Mouse (Mus musculus) Patski (cell line): ENCODE results near the gene Aldh1l1. TPM values are rescaled to one million over a fixed set of nuclear protein-coding genes. Genes with fewer than 3 reads are reported as not detected.
"Not testable (repeated sequence)": the region's sequence is repeated elsewhere in the genome, so short reads cannot be mapped to it uniquely, and the experiment has no call there.

Source experiments
- ATAC-seq: fragments of 100-300 bp; one replicate; pipeline ENCODE4 v1.8.0; 2021
- CTCF ChIA-PET: fragments of 350-600 bp; sonication (Branson Sonifier 250); formaldehyde crosslinking; loops from one replicate; lab custom pipeline; 2022; ENCODE audit warnings: inconsistent platforms; lab: Charles Lee
- POLR2A ChIA-PET: fragments of 350-600 bp; sonication (Branson Sonifier 250); formaldehyde crosslinking; loops from one replicate; lab custom pipeline; 2022; ENCODE audit warnings: antibody characterized with exemption, inconsistent platforms; lab: Charles Lee
- DNase-seq: peaks from one replicate; pipeline ENCODE4 v3.0.0-alpha.2; 2011; ENCODE audit warnings: low read depth, low spot score
- H3K27me3 ChIP-seq: fragments of 371-371 bp; one replicate; pipeline ENCODE4 v1.5.1; 2021
- CTCF ChIP-seq: fragments of 100-300 bp; IDR thresholded peaks from one replicate; pipeline ENCODE4 v1.5.1; 2021
- in situ Hi-C: fragments of 300-500 bp; cut with MboI; formaldehyde crosslinking; loops from 3 replicates; pipeline ENCODE4 v1.11.1; 2018; ENCODE audit warnings: low pct_unique_long_range_greater_than_20kb, mixed read lengths
- polyA plus RNA-seq: library from polyadenylated mRNA; unstranded; gene quantifications from one replicate; pipeline ENCODE4 v1.2.3, GENCODE M21; 2021

Aldh1l1 gene
- polyA plus RNA-seq, 1 experiment from 2014 or later, result 0.62 TPM

DNA sequence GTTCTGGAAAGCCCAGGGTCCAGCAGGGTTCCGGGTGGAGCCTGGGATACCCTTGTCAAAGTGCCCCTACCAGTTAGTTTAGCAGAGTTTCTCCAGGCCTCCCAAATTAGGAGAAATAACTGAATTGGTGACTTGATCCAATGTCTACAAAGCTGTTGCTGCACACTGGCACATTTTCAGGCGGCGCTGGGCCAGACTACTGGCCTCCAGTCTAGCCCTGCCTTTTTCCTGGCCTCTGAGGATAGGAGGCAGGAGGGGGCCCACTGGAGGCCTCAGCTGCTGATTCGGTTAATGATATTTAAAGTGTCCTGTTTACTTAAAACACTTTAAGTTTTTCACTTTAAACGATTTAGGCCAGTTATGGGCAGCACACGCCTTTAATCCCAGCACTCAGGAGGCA lies 138.0 kb downstream of the Aldh1l1 start:
- CTCF ChIA-PET, result no interaction called here
- in situ Hi-C loops, result no loop called here
- no peak for DNase-seq
- H3K27me3 ChIP-seq, result no peaks in the 10 kb centered on the region
- POLR2A ChIA-PET, result no interaction called here
- no peak for ATAC-seq
- no peak for TF ChIP-seq CTCF

DNA sequence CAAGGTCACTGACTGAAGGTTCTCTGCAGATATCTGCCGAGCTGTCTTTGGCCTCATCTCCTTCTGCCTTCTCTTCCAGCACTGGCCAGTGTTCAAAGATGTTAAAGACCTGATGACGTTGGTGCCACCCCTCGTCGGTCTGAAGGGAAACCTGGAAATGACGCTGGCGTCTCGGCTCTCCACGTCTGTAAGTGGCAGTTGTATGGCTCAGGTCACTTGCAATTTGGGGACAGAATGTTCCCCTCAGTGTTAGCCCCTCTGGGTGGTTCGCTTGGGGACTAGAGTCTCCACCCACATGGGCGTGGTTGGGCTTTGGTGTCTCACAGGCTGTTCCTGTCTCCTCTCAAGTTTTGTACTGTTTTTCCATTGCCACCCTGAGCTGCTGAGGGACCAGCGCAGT lies 138.5 kb downstream of the Aldh1l1 start:
- TF ChIP-seq CTCF, result no peak
- POLR2A ChIA-PET, result no interaction called here
- DNase-seq (no peak), ATAC-seq (no peak)
- CTCF ChIA-PET, result no interaction called here
- no peaks in the 10 kb centered on the region for H3K27me3 ChIP-seq
- in situ Hi-C loops, result no loop called here

DNA sequence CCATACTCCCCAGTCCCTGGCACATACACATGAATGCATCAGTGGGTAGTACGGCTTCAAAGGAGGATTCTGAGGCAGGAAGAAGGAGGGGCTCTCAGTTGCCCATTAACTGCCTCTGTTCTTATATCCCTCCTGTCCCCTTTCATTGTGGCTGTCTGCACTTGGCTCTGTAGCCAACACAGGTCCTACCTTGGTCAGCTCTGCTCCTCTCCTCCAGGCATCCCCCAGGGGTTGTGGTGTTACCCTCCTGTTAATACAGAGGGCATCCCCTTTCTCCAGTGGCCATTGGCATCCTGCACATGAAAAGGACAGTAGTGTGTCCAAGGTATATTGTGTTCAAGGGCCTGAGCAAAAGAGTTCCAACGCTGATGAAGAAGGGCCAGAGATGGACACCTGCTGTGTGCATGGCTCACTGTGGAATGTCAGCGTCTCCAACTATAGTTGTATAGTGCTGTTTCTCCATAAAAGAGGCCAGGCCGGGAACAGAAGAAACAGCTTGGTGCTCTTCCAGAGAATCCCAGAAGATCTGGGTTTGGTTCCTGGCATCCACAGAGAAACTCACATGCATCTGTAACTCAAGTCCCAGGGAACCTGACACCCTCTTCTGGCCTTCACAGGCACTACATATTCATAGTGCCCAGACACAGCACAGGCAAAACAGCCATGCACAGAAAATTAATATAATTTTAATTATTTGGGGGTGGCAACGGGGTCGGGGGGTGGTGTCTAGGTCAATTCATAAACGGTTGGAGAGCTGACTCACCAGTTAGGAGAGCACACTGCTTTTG lies 139.2 kb downstream of the Aldh1l1 start:
- no peak for TF ChIP-seq CTCF
- ChIA-PET CTCF (interaction anchor here (1.5 kb wide), 1 partner anchor 21 kb away, joined by 3 read pairs; no protein-coding TSS in a partner anchor), POLR2A (no interaction called here)
- DNase-seq, result no peak
- no peak for ATAC-seq
- no peaks in the 10 kb centered on the region for H3K27me3 ChIP-seq
- in situ Hi-C loops, result no loop called here

DNA sequence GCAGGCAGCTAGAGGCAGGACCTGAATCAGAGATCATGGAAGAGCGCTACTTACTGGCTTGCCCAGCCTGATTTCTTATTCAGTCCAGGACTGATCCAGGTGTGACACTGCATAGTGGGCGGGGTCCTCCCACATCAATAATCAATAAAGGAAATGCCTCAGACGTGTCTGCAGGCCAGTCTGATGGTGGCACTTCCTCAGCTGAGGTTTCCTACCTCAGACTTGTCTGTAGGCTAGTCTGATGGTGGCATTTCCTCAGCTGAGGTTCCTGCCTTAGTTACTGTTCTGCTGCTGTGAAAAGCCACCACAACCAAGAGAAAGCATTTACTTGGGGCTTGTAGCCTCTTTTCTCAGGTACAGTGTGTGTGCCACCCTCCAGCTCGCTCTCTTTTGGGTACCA lies 141.3 kb downstream of the Aldh1l1 start:
- TF ChIP-seq CTCF, result no peak
- POLR2A ChIA-PET, result no interaction called here
- no peaks in the 10 kb centered on the region for H3K27me3 ChIP-seq

DNA sequence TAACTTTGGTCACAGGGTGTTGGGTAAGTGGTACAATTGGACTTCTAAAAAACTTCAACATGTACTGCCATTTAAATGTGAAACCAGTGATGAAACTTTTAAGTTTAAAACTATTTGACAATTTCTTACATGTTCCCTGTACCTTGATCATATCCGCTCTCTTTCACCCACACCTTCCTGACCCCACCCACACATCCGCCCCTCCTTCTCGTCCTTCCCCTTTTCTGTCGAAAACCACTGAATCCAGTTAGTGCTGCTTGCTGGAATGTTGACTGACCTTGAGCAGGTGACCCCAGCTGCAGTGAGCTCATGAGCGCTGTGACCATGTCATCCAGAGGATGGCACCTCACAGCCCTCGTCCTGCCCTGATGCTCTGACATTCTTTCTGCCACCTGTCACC lies 143.3 kb downstream of the Aldh1l1 start:
- DNase-seq (no peak), ATAC-seq (no peak)
- no peak for TF ChIP-seq CTCF
- POLR2A ChIA-PET, result no interaction called here
- H3K27me3 ChIP-seq, result no peaks in the 10 kb centered on the region
- in situ Hi-C loops, result no loop called here
- CTCF ChIA-PET, result interaction anchor here (1.6 kb wide), 1 partner anchor 34 kb away, joined by 4 read pairs; no protein-coding TSS in a partner anchor

More for the DNA sequence above, 141.3 kb downstream of the Aldh1l1 start:
- DNase-seq, result no peak
- CTCF ChIA-PET, result interaction anchor here (0.9 kb wide), 1 partner anchor 21 kb away, joined by 3 read pairs; no protein-coding TSS in a partner anchor
- in situ Hi-C loops, result no loop called here
- ATAC-seq, result no peak

DNA sequence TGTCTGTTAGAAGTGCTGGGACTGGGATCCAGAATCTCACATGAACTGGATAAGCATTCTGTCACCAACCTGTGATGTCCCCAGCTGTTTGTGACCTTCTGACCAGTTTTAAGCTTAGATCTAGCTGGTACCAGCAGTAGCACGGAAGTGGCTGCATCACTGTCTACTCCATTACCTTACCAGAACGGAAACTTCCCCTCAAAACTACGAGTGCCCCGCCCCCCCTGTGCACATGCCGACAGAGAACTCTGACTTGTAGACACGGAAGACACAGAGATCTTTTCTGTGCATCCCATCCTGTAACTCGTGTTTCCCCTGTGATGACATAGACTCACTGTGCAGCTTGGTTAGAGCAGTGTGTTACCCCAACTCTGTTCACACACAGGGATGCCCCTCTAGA lies 144.2 kb downstream of the Aldh1l1 start:
- CTCF ChIA-PET, result interaction anchor here (1.0 kb wide), 1 partner anchor 9 kb away, joined by 4 read pairs; no protein-coding TSS in a partner anchor
- no peak for ATAC-seq
- TF ChIP-seq CTCF, result no peak
- no peaks in the 10 kb centered on the region for H3K27me3 ChIP-seq
- POLR2A ChIA-PET, result no interaction called here
- DNase-seq, result no peak
- in situ Hi-C loops, result no loop called here

DNA sequence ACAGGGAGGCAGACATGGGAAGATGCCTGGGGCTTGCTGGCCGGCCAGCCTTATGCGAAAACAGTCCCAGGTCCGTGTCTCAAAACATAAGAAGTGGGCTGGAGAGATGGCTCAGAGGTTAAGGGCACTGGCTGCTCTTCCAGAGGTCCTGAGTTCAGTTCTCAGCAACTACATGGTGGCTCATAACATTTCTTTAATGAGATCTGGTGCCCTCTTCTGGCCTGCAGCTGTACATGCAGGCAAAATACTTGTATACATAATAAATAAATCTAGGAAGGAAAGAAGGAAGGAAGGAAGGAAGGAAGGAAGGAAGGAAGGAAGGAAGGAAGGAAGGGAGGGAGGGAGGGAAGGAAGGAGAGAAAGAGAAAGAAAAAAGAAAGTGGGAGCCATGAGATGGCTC lies 146.3 kb downstream of the Aldh1l1 start:
- H3K27me3 ChIP-seq, DNase-seq, in situ Hi-C loops, POLR2A ChIA-PET, ATAC-seq: not testable (repeated sequence)
- CTCF ChIA-PET, result interaction anchor here (0.9 to 1.6 kb wide), 2 partner anchors 11 to 25 kb away, joined by 3 read pairs; no protein-coding TSS in a partner anchor

DNA sequence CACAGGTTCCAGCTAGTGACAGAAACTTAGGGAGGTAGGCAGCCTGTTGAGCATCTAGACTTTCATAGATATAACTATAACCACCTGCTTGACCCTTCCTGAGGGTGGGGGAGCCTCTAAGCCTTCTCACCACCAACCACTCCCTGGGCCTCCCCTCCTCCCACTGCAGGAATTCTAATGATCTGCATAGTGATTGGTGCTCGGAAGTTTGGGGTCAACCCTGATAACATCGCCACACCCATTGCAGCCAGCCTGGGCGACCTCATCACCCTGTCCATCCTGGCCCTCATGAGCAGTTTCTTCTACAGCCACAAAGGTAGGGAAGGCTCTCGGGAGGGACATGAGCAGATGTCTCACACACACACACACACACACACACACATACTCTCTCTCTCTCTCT lies 148.9 kb downstream of the Aldh1l1 start:
- in situ Hi-C loops, result no loop called here
- TF ChIP-seq CTCF, result no peak
- ATAC-seq (no peak), DNase-seq (no peak)
- H3K27me3 ChIP-seq, result no peaks in the 10 kb centered on the region
- ChIA-PET CTCF (no interaction called here), POLR2A (no interaction called here)

DNA sequence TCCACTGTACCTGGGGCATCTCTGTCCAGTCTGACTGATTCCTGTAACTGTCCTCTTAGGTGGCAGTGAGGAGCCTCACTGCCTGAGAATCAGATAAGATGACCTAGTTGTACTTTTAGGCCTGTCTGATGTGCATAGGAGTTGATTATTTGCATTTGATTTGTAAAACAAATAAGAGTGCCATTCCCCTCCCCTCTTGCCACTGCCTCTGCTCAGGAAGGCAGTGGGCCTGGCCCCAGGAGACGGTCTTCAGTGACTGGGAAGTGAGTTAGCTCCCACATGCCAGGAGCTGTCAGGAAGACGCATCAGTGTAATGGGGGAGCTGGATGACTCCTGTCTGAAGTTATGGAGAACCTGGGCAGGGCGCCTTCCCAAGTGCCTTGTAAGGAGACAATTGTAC lies 149.4 kb downstream of the Aldh1l1 start:
- CTCF ChIA-PET, result interaction anchor here (2.1 kb wide), 1 partner anchor 19 kb away, joined by 6 read pairs; no protein-coding TSS in a partner anchor
- in situ Hi-C loops, result no loop called here
- TF ChIP-seq CTCF, result no peak
- H3K27me3 ChIP-seq, result no peaks in the 10 kb centered on the region
- POLR2A ChIA-PET, result no interaction called here
- no peak for ATAC-seq
- no peak for DNase-seq

DNA sequence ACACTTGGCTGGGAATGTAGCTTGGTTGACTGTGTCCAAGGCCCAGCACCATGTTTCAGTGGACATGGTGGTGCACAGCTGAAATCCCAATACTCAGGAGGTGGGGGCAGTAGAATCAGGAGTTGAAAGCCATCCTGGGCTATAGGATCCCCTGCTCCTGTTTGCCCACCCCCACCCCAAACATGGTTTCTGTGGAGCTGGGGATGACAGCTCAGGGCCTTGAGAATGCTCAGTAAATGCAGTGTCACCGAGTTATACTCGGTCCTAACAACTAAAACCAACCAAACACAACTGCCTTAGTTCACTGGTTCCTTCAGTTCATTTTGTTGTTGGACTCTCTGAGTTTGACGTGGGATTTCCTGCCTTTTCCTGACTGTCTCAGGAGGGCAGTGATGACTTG lies 156.8 kb downstream of the Aldh1l1 start:
- no peak for DNase-seq

DNA sequence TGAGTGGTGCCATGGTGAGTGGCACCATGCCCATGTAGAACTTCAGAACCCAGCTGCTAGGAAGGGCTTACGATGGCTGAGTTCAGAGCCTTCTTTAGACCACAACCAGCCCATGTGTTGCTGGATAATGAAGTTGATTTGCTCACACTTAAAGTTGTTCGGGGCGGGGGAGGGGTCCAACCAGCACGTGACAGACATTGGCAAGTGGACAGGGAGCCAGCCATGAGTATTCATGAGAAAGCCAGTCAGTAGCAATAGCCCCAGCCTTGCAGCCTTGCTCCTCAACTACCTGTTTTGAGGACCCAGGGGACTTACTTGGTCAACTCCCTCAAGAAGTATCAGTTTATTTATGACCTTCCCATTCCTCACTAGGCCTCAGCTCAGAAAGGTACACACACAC lies 158.7 kb downstream of the Aldh1l1 start:
- CTCF ChIA-PET, result no interaction called here
- POLR2A ChIA-PET, result no interaction called here
- TF ChIP-seq CTCF, result no peak

More for the DNA sequence above, 156.8 kb downstream of the Aldh1l1 start:
- ChIA-PET CTCF (no interaction called here), POLR2A (interaction anchor here (0.6 kb wide), 1 partner anchor 497 kb away, joined by 3 read pairs; no protein-coding TSS in a partner anchor)
- H3K27me3 ChIP-seq, result no peaks in the 10 kb centered on the region
- no peak for ATAC-seq
- in situ Hi-C loops, result no loop called here
- no peak for TF ChIP-seq CTCF

More for the DNA sequence above, 158.7 kb downstream of the Aldh1l1 start:
- no peaks in the 10 kb centered on the region for H3K27me3 ChIP-seq
- in situ Hi-C loops, result no loop called here
- DNase-seq (no peak), ATAC-seq (no peak)
